Mouse (Mus musculus): ENCODE measurements around the gene Ykt6.

- TF ChIP-seq CTCF (IDR thresholded peaks at IDR 0.05; ENCODE audit: control insufficient read depth, insufficient read depth, low read length): no peak
- no peak for TF ChIP-seq POLR2A (IDR thresholded peaks at IDR 0.05; ENCODE audit: borderline replicate concordance, control insufficient read depth, low read depth, low read length)
Observed at GRCm38 (mm10) chr11:5960051-5960450, 4.6 kb downstream of the Ykt6 start.

All from bone marrow, adult 2 months (tissue).